Mouse (Mus musculus): ENCODE measurements around the gene Ap3b2.

Gene Ap3b2

GRCm38 (mm10) chr7:81493331-81494021, at the start of gene Ap3b2:
TSS of gene Ap3b2 (minus strand) at chr7:81493925.
- no peak for TF ChIP-seq GATA4 (IDR thresholded peaks at IDR 0.05; ENCODE audit: insufficient replicate concordance, low read length)

- no peak for TF ChIP-seq GATA4 (IDR thresholded peaks at IDR 0.05; ENCODE audit: insufficient replicate concordance, low read length)
Measured at GRCm38 (mm10) chr7:81542934-81543333, 49.2 kb upstream of the Ap3b2 start.

GRCm38 (mm10) chr7:81541924-81542524, 48.3 kb upstream of the Ap3b2 start:
- no peak for TF ChIP-seq GATA4 (IDR thresholded peaks at IDR 0.05; ENCODE audit: insufficient replicate concordance, low read length)

GRCm38 (mm10) chr7:81540999-81541398, 47.3 kb upstream of the Ap3b2 start:
- no peak for TF ChIP-seq GATA4 (IDR thresholded peaks at IDR 0.05; ENCODE audit: insufficient replicate concordance, low read length)

- no peak for TF ChIP-seq GATA4 (IDR thresholded peaks at IDR 0.05; ENCODE audit: insufficient replicate concordance, low read length)
Measured at GRCm38 (mm10) chr7:81539565-81539964, 45.8 kb upstream of the Ap3b2 start.

- no peak for TF ChIP-seq GATA4 (IDR thresholded peaks at IDR 0.05; ENCODE audit: insufficient replicate concordance, low read length)
Measured at GRCm38 (mm10) chr7:81538070-81538675, 44.4 kb upstream of the Ap3b2 start.

GRCm38 (mm10) chr7:81536478-81536877, 42.8 kb upstream of the Ap3b2 start:
- no peak for TF ChIP-seq GATA4 (IDR thresholded peaks at IDR 0.05; ENCODE audit: insufficient replicate concordance, low read length)

GRCm38 (mm10) chr7:81531462-81531861, 37.7 kb upstream of the Ap3b2 start:
- TF ChIP-seq GATA4 (IDR thresholded peaks at IDR 0.05; ENCODE audit: insufficient replicate concordance, low read length) = no peak

GRCm38 (mm10) chr7:81528918-81529317, 35.2 kb upstream of the Ap3b2 start:
- TF ChIP-seq GATA4 (IDR thresholded peaks at IDR 0.05; ENCODE audit: insufficient replicate concordance, low read length) = no peak

GRCm38 (mm10) chr7:81523663-81524017, 29.9 kb upstream of the Ap3b2 start:
- TF ChIP-seq GATA4 (IDR thresholded peaks at IDR 0.05; ENCODE audit: insufficient replicate concordance, low read length) = no peak

- no peak for TF ChIP-seq GATA4 (IDR thresholded peaks at IDR 0.05; ENCODE audit: insufficient replicate concordance, low read length)
Measured at GRCm38 (mm10) chr7:81523008-81523662, 29.4 kb upstream of the Ap3b2 start.

GRCm38 (mm10) chr7:81516154-81517030, 22.7 kb upstream of the Ap3b2 start:
- no peak for TF ChIP-seq GATA4 (IDR thresholded peaks at IDR 0.05; ENCODE audit: insufficient replicate concordance, low read length)

- TF ChIP-seq GATA4 (IDR thresholded peaks at IDR 0.05; ENCODE audit: insufficient replicate concordance, low read length) = no peak
Measured at GRCm38 (mm10) chr7:81514906-81515590, 21.3 kb upstream of the Ap3b2 start.

GRCm38 (mm10) chr7:81501050-81501449, 7.3 kb upstream of the Ap3b2 start:
- TF ChIP-seq GATA4 (IDR thresholded peaks at IDR 0.05; ENCODE audit: insufficient replicate concordance, low read length) = no peak
